Mouse (Mus musculus): ENCODE results near the gene Abcg5.

GRCm38 (mm10) chr17:84628611-84629010 lies 54.2 kb downstream of the Abcg5 start:
- TF ChIP-seq CTCF (IDR thresholded peaks at IDR 0.05 in 2 of 3, conservative IDR thresholded peaks at IDR 0.05 in 1 of 3; ENCODE audit: control insufficient read depth in 1 of 3, insufficient read depth in 1 of 3, low read depth in 2 of 3, low read length in 3 of 3, poor library complexity in 1 of 3, severe bottlenecking in 1 of 3), result no peak
- TF ChIP-seq EP300 (IDR thresholded peaks at IDR 0.05; ENCODE audit: low read depth in 1 of 2, low read length in 2 of 2), result no peak
- TF ChIP-seq ZKSCAN1 (IDR thresholded peaks at IDR 0.05; ENCODE audit: low read depth, low read length), result no peak
- no peak for TF ChIP-seq MAFK (IDR thresholded peaks at IDR 0.05; ENCODE audit: borderline replicate concordance, low read depth, low read length)
- no peak for TF ChIP-seq MAX (IDR thresholded peaks at IDR 0.05; ENCODE audit: low read length)
- no peak for TF ChIP-seq POLR2A (IDR thresholded peaks at IDR 0.05; ENCODE audit: control insufficient read depth in 1 of 2, insufficient read depth in 1 of 2, low read depth in 1 of 2, low read length in 2 of 2, poor library complexity in 1 of 2)

All from MEL (cell line).